Mouse (Mus musculus): Measurements from ENCODE around the gene Gp1ba. TPM values are rescaled to one million over a fixed set of nuclear protein-coding genes. Genes with fewer than 3 reads are reported as not detected.

The Gp1ba gene
- polyA plus RNA-seq, 1 experiment: 0.19 TPM

- peaks cover 16% of the 10 kb centered on the region for H3K4me1 ChIP-seq (ENCODE audit: control insufficient read depth, insufficient read depth, low read length)
- no peak for TF ChIP-seq POLR2A (IDR thresholded peaks at IDR 0.05; ENCODE audit: control insufficient read depth, low read depth, low read length)
- TF ChIP-seq CTCF (IDR thresholded peaks at IDR 0.05; ENCODE audit: control insufficient read depth, insufficient read depth, insufficient replicate concordance, low read depth, low read length): no peak
- H3K27ac ChIP-seq (ENCODE audit: control insufficient read depth, insufficient read depth, low read depth, low read length): no peak overlapping the region
- H3K4me3 ChIP-seq (ENCODE audit: control insufficient read depth, low read depth, low read length): no peak overlapping the region
- H3K27me3 ChIP-seq (ENCODE audit: control insufficient read depth, insufficient read depth, low read length): no peaks in the 10 kb centered on the region
- H3K36me3 ChIP-seq (ENCODE audit: control insufficient read depth, insufficient read depth, low read length): no peaks in the 10 kb centered on the region; the same call in 1 of the 2 replicates
These were observed 27.8 kb downstream of the Gp1ba start for GRCm38 (mm10) chr11:70666687-70667086.

- Histone ChIP-seq H3K27me3 (ENCODE audit: control insufficient read depth, insufficient read depth, low read length) (no peaks in the 10 kb centered on the region), H3K27ac (ENCODE audit: control insufficient read depth, insufficient read depth, low read depth, low read length) (no peak overlapping the region), H3K4me1 (ENCODE audit: control insufficient read depth, insufficient read depth, low read length) (peaks cover 16% of the 10 kb centered on the region), H3K36me3 (ENCODE audit: control insufficient read depth, insufficient read depth, low read length) (no peaks in the 10 kb centered on the region; the same call in 1 of the 2 replicates), H3K4me3 (ENCODE audit: control insufficient read depth, low read depth, low read length) (peak overlapping the region; percentile 3; the same call in 1 of the 2 replicates)
- TF ChIP-seq CTCF (IDR thresholded peaks at IDR 0.05; ENCODE audit: control insufficient read depth, insufficient read depth, insufficient replicate concordance, low read depth, low read length) (no peak), POLR2A (IDR thresholded peaks at IDR 0.05; ENCODE audit: control insufficient read depth, low read depth, low read length) (no peak)
These were observed 28.6 kb downstream of the Gp1ba start for GRCm38 (mm10) chr11:70667271-70668150.

- Histone ChIP-seq H3K36me3 (ENCODE audit: control insufficient read depth, insufficient read depth, low read length) (no peaks in the 10 kb centered on the region; the same call in 1 of the 2 replicates), H3K4me1 (ENCODE audit: control insufficient read depth, insufficient read depth, low read length) (peaks cover 16% of the 10 kb centered on the region), H3K27ac (ENCODE audit: control insufficient read depth, insufficient read depth, low read depth, low read length) (peak overlapping the region; percentile 96), H3K27me3 (ENCODE audit: control insufficient read depth, insufficient read depth, low read length) (no peaks in the 10 kb centered on the region), H3K4me3 (ENCODE audit: control insufficient read depth, low read depth, low read length) (peak overlapping the region; percentile 95)
- TF ChIP-seq POLR2A (IDR thresholded peaks at IDR 0.05; ENCODE audit: control insufficient read depth, low read depth, low read length): 0 out of 2 replicates have a peak, but pooled peaks have one; percentile 5
- no peak for TF ChIP-seq CTCF (IDR thresholded peaks at IDR 0.05; ENCODE audit: control insufficient read depth, insufficient read depth, insufficient replicate concordance, low read depth, low read length)
These were observed 29.4 kb downstream of the Gp1ba start for GRCm38 (mm10) chr11:70668335-70668770.

GRCm38 (mm10) chr11:70668771-70669505 lies 30.0 kb downstream of the Gp1ba start, which contains the start of gene Spag7:
TSS of gene Spag7 (minus strand) at chr11:70669416.
- Histone ChIP-seq H3K4me3 (ENCODE audit: control insufficient read depth, low read depth, low read length) (peak within 1 kb of the TSS; percentile 95), H3K4me1 (ENCODE audit: control insufficient read depth, insufficient read depth, low read length) (peaks cover 18% of the 10 kb centered on the region), H3K27me3 (ENCODE audit: control insufficient read depth, insufficient read depth, low read length) (no peaks in the 10 kb centered on the region), H3K36me3 (ENCODE audit: control insufficient read depth, insufficient read depth, low read length) (no peaks in the 10 kb centered on the region; the same call in 1 of the 2 replicates), H3K27ac (ENCODE audit: control insufficient read depth, insufficient read depth, low read depth, low read length) (peak within 1 kb of the TSS; percentile 96)
- peak; percentile 74; the same call in 1 of the 2 replicates for TF ChIP-seq POLR2A (IDR thresholded peaks at IDR 0.05; ENCODE audit: control insufficient read depth, low read depth, low read length)
- no peak for TF ChIP-seq CTCF (IDR thresholded peaks at IDR 0.05; ENCODE audit: control insufficient read depth, insufficient read depth, insufficient replicate concordance, low read depth, low read length)

GRCm38 (mm10) chr11:70669582-70670345 lies 30.8 kb downstream of the Gp1ba start:
- Histone ChIP-seq H3K27ac (ENCODE audit: control insufficient read depth, insufficient read depth, low read depth, low read length) (peak overlapping the region; percentile 96), H3K27me3 (ENCODE audit: control insufficient read depth, insufficient read depth, low read length) (no peaks in the 10 kb centered on the region), H3K36me3 (ENCODE audit: control insufficient read depth, insufficient read depth, low read length) (no peaks in the 10 kb centered on the region), H3K4me3 (ENCODE audit: control insufficient read depth, low read depth, low read length) (peak overlapping the region; percentile 95), H3K4me1 (ENCODE audit: control insufficient read depth, insufficient read depth, low read length) (peaks cover 21% of the 10 kb centered on the region)
- TF ChIP-seq CTCF (IDR thresholded peaks at IDR 0.05; ENCODE audit: control insufficient read depth, insufficient read depth, insufficient replicate concordance, low read depth, low read length) (no peak), POLR2A (IDR thresholded peaks at IDR 0.05; ENCODE audit: control insufficient read depth, low read depth, low read length) (no peak)

GRCm38 (mm10) chr11:70670483-70670882 lies 31.6 kb downstream of the Gp1ba start:
- peak overlapping the region; percentile 95 for H3K4me3 ChIP-seq (ENCODE audit: control insufficient read depth, low read depth, low read length)
- peak overlapping the region; percentile 96; the same call in 1 of the 2 replicates for H3K27ac ChIP-seq (ENCODE audit: control insufficient read depth, insufficient read depth, low read depth, low read length)
- TF ChIP-seq POLR2A (IDR thresholded peaks at IDR 0.05; ENCODE audit: control insufficient read depth, low read depth, low read length) (no peak), CTCF (IDR thresholded peaks at IDR 0.05; ENCODE audit: control insufficient read depth, insufficient read depth, insufficient replicate concordance, low read depth, low read length) (no peak)
- peaks cover 21% of the 10 kb centered on the region for H3K4me1 ChIP-seq (ENCODE audit: control insufficient read depth, insufficient read depth, low read length)
- H3K27me3 ChIP-seq (ENCODE audit: control insufficient read depth, insufficient read depth, low read length): no peaks in the 10 kb centered on the region
- H3K36me3 ChIP-seq (ENCODE audit: control insufficient read depth, insufficient read depth, low read length): no peaks in the 10 kb centered on the region

All from testis, adult 2 months (tissue).